Mouse (Mus musculus) testis, adult 2 months (tissue): ENCODE data around the gene Ros1.

Experiments used
- CTCF ChIP-seq: fragments of 200-500 bp; IDR thresholded peaks from 2 replicates; pipeline ENCODE4 v1.5.1; 2012; ENCODE audit warnings: low read depth, mild to moderate bottlenecking, inconsistent platforms, low read length, moderate library complexity; ENCODE audit not compliant: control insufficient read depth, insufficient read depth, insufficient replicate concordance
- POLR2A ChIP-seq: fragments of 200-500 bp; IDR thresholded peaks from 2 replicates; pipeline ENCODE4 v1.6.1; 2012; ENCODE audit warnings: low read depth, mild to moderate bottlenecking, inconsistent platforms, low read length, moderate library complexity; ENCODE audit not compliant: control insufficient read depth

DNA sequence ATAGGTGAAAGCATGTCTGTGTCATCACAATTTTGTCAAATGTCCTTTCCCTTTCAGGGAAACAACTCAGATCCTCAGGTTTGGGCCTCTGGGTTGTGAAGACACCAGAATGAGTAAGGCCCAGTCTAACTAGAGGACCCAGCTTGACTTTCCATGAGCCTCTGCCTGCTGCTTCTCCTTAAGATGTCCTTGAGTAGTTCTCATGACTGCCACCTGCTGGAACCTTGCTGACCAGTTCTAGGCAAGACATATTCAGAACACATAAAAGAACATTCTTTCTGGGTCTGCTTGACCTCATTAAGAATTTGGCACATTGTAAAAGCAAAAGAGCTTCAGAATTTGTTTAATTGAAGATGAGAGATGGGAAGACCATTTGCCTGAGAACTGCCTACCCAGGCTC, 122.6 kb downstream of the Ros1 start:
- no peak for TF ChIP-seq CTCF
- no peak for TF ChIP-seq POLR2A
